18 mouse cellular contexts compared by ENCODE assay signal in the genomic region with DNA sequence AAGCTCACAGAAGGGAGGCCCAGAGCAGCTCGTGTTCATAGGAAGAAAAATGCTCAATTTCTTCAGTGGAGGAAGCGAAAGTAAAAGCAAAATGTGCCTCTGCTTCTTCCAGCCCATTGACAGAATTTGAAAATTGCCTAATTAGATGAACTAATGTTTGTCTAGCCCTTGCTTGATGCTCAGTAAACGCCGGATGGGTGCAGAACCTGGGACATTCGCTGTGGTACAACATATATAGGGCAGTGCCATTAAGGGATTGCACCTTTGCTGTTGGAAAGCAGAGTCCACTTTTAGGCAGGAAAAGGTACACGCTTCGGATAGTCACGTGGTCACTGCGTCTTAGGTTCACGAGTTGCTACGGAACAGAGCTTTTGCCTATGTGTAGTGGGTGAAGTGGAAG. TPM values are rescaled to one million over a fixed set of nuclear protein-coding genes. Genes with fewer than 3 reads are reported as not detected.
DNase-seq lines count a peak whose midpoint lies in the region; ATAC-seq and TF ChIP-seq lines count a peak whose summit lies in the region.
"Had no signal": no experiment of that assay in that cellular context is flagged by ENCODE, and none has a peak within 500 bp of the region (broad histone marks: within the 10 kb centered on the region; RNA-seq: fewer than 3 reads in every experiment).

No protein-coding gene starts in this region.

- peaks cover 19% of the 10 kb centered on the region for H3K27me3 ChIP-seq in liver, postnatal 0 days (ENCODE audit: insufficient read depth, low read length)
- peaks cover 40% of the 10 kb centered on the region for H3K27me3 ChIP-seq in megakaryocyte, embryonic 14.5 days (replicated peaks)

- no peak for ATAC-seq in liver, postnatal 0 days

- DNase-seq in liver, postnatal 0 days: no peak
- DNase-seq in liver (no peak), MN1 (ENCODE audit: low spot score) (peak; percentile 51)
- peak; percentile 16 for DNase-seq in CD4-positive, CD25-positive, alpha-beta regulatory T cell, adult 2 months (ENCODE audit: low read depth, low spot score)
- DNase-seq in cerebellum, adult 11 months: no peak
- no peak for DNase-seq in heart, adult 11 months
- DNase-seq in thymus, postnatal 0 days (ENCODE audit: low spot score): no peak
- DNase-seq: adrenal gland, postnatal 14 days; cerebellum, adult 9-10 months; gastrocnemius, adult 2 months; heart, postnatal 14 days; kidney, adult 9 months; lung, postnatal 10 days had no signal

- no peak for TF ChIP-seq CTCF in liver, postnatal 0 days (IDR thresholded peaks at IDR 0.05; ENCODE audit: low read depth)

- TF ChIP-seq EP300 in liver, postnatal 0 days (IDR thresholded peaks at IDR 0.05; ENCODE audit: low read depth): no peak

- 64% methylated on average over 11 of the region's 11 CpGs for WGBS in liver, postnatal 0 days (ENCODE audit: insufficient replicate concordance)

- H3K4me3 ChIP-seq in liver, postnatal 0 days (ENCODE audit: low read depth, low read length): no peak overlapping the region
- H3K4me3 ChIP-seq in megakaryocyte, embryonic 14.5 days (replicated peaks): peak overlapping the region; percentile 89

- H3K4me1 ChIP-seq in liver, postnatal 0 days (ENCODE audit: insufficient read depth): peaks cover 7% of the 10 kb centered on the region
- H3K4me1 ChIP-seq in megakaryocyte, embryonic 14.5 days: peaks cover 19% of the 10 kb centered on the region

- no peak overlapping the region for H3K27ac ChIP-seq in liver, postnatal 0 days (ENCODE audit: low read depth)
- H3K27ac ChIP-seq: embryonic facial prominence, embryonic 13.5 days; gastrocnemius, adult 2 months; heart, embryonic 10.5 days; liver, embryonic 14.5 days had no signal

- peak overlapping the region; percentile 72; the same call in 1 of the 2 replicates for H3K4me2 ChIP-seq in liver, postnatal 0 days (ENCODE audit: low read depth, low read length)

- no peak overlapping the region for H3K9ac ChIP-seq in liver, postnatal 0 days (replicated peaks)
- H3K9ac ChIP-seq: embryonic facial prominence, embryonic 13.5 days; liver, embryonic 14.5 days had no signal

- no peaks in the 10 kb centered on the region for H3K9me3 ChIP-seq in liver, postnatal 0 days (ENCODE audit: low read length)
- H3K9me3 ChIP-seq in megakaryocyte, embryonic 14.5 days: no peaks in the 10 kb centered on the region
- H3K9me3 ChIP-seq: embryonic facial prominence, embryonic 13.5 days; heart, embryonic 10.5 days had no signal

- no peaks in the 10 kb centered on the region for H3K36me3 ChIP-seq in liver, postnatal 0 days (replicated peaks; ENCODE audit: insufficient read depth, low read length)
- H3K36me3 ChIP-seq in megakaryocyte, embryonic 14.5 days (replicated peaks; ENCODE audit: low read length): no peaks in the 10 kb centered on the region
- H3K36me3 ChIP-seq: embryonic facial prominence, embryonic 13.5 days; heart, embryonic 10.5 days had no signal

RNA-seq across cellular contexts. Expression of a gene that starts 1.0 kb away (rescaled TPM):
- not detected in 2 replicates for polyA plus RNA-seq in liver, postnatal 0 days (2015; fragmentation: Nextera tagmentation; extraction: Ambion mirVana)
- not detected in 2 replicates for polyA plus RNA-seq in megakaryocyte, embryonic 14.5 days (2012; ENCODE audit: insufficient read depth, low replicate concordance)
- 0.09 and 0.18 TPM in 2 replicates for polyA plus RNA-seq in thymus, postnatal 0 days (2015; fragmentation: Nextera tagmentation; extraction: Ambion mirVana)
- polyA plus RNA-seq: large intestine, adult 2 months; liver, embryonic 14.5 days had no signal

RNA-seq across cellular contexts. Expression of a gene that starts 17.4 kb away (rescaled TPM):
- 2.4 and 2.8 TPM in 2 replicates for polyA plus RNA-seq in liver, postnatal 0 days (2015; fragmentation: Nextera tagmentation; extraction: Ambion mirVana)
- polyA plus RNA-seq in megakaryocyte, embryonic 14.5 days (2012; ENCODE audit: insufficient read depth, low replicate concordance): 2.1 and 2.3 TPM in 2 replicates
- polyA plus RNA-seq in thymus, postnatal 0 days (2015; fragmentation: Nextera tagmentation; extraction: Ambion mirVana): 20.9 and 21.1 TPM in 2 replicates

RNA-seq across cellular contexts. Expression of a gene that starts 17.4 kb away (rescaled TPM):
- polyA plus RNA-seq in liver, postnatal 0 days (2015; fragmentation: Nextera tagmentation; extraction: Ambion mirVana): 0.05 TPM in 1 of 2 replicates, not detected in the other
- polyA plus RNA-seq in megakaryocyte, embryonic 14.5 days (2012; ENCODE audit: insufficient read depth, low replicate concordance): not detected in 2 replicates
- 0.20 and 0.35 TPM in 2 replicates for polyA plus RNA-seq in thymus, postnatal 0 days (2015; fragmentation: Nextera tagmentation; extraction: Ambion mirVana)
- polyA plus RNA-seq: large intestine, adult 2 months had no signal

Comparison
In these comparisons a context has a peak if more than half of its experiments do, and no peak if none do; other contexts are left out.
1. DNase-seq: peak in CD4-positive, CD25-positive, alpha-beta regulatory T cell, adult 2 months (single experiment) and MN1 (single experiment); none in liver, postnatal 0 days (single experiment), liver (single experiment), cerebellum, adult 11 months (single experiment), heart, adult 11 months (single experiment) and thymus, postnatal 0 days (single experiment).